Mouse (Mus musculus) myocyte (in vitro differentiated cells): ENCODE measurements around the gene Nfasc.

ENCODE experiments used
- CEBPB ChIP-seq: IDR thresholded peaks from 2 replicates; pipeline ENCODE4 v1.6.1; 2011; ENCODE audit warnings: mild to moderate bottlenecking, moderate library complexity; ENCODE audit not compliant: poor library complexity, insufficient read depth, severe bottlenecking
- E2F4 ChIP-seq: IDR thresholded peaks from one replicate; pipeline ENCODE4 v1.6.1; 2011; ENCODE audit warnings: mild to moderate bottlenecking, control low read depth, moderate library complexity; ENCODE audit not compliant: insufficient read depth
- POLR2A ChIP-seq: IDR thresholded peaks from one replicate; pipeline ENCODE4 v1.6.1; 2011; ENCODE audit warnings: low read depth, mild to moderate bottlenecking, control low read depth, moderate library complexity; ENCODE audit not compliant: insufficient read length
- POLR2AphosphoS2 ChIP-seq: IDR thresholded peaks from one replicate; pipeline ENCODE4 v1.6.1; 2011; ENCODE audit warnings: low read depth, control low read depth; ENCODE audit not compliant: insufficient read length

- TF ChIP-seq CEBPB = no peak
- no peak for TF ChIP-seq E2F4
- no peak for TF ChIP-seq POLR2A
- TF ChIP-seq POLR2AphosphoS2 = no peak
Measured at GRCm38 (mm10) chr1:132565766-132566165, 175.8 kb downstream of the Nfasc start.
